Mouse (Mus musculus) heart, adult 11 months (tissue): Measurements from ENCODE around the gene Miox.
A peak's percentile ranks its signal among the peaks of the same experiment; 100 is the strongest.

ENCODE experiments used
- DNase-seq: peaks from one replicate; pipeline ENCODE4 v3.0.0; 2022

Gene Miox

GRCm38 (mm10) chr15:89372536-89372935 is 38.3 kb downstream of the Miox start:
- no peak for DNase-seq

- peak; percentile 99 for DNase-seq
Observed at GRCm38 (mm10) chr15:89373027-89373761, 39.0 kb downstream of the Miox start.

DNA sequence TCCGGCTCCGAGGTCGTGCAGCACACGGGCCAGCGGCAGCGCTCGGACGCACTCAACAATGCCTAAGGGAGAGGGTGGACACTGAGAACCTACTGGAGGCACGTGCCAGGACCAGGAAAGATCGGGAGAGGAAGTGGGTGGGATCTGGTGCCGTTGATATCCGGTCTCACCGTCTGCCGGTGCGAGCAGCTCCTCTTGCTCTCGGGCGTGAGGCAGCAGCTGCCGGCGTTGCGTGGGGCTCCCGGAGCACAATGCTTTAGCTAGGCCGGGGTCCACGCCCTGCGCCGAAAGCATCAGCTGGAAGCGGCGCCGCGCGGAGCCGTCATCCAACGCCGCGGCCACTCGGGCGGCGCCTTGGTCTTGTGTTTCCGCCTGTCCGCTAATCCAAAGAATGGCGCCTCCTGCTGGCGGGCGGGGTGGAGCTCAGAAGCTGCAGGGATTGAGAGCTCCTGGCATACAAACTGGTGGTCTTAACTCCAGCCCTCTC is 39.6 kb downstream of the Miox start, which contains the start of gene Sco2:
Gene Sco2, minus strand, starts transcription at position 85 of the 487 bp plus-strand sequence.
- DNase-seq = peak; percentile 99

DNA sequence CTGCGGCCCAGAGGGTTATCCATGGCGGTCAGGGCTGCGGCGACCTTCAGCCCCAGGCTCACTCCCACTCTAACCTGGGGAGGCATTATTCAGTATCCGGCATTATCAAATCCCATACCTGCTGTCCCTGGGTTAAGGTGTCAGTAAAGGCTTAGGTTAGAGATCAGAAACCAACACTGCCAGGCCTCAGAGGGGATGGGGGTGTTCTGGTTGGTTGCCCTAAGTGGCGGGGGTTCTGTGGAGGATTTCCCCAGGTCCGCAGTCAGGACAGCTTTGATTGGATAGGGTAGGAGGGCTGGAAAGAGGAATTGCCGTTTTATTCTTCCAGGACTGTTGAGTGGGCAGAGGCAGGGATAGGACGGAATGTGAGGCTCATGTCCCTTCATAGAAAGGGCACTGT is 40.1 kb downstream of the Miox start:
- DNase-seq = no peak

- no peak for DNase-seq
Observed at GRCm38 (mm10) chr15:89374801-89375534, 40.8 kb downstream of the Miox start.

- no peak for DNase-seq
Observed at GRCm38 (mm10) chr15:89376040-89376439, 41.8 kb downstream of the Miox start.

DNA sequence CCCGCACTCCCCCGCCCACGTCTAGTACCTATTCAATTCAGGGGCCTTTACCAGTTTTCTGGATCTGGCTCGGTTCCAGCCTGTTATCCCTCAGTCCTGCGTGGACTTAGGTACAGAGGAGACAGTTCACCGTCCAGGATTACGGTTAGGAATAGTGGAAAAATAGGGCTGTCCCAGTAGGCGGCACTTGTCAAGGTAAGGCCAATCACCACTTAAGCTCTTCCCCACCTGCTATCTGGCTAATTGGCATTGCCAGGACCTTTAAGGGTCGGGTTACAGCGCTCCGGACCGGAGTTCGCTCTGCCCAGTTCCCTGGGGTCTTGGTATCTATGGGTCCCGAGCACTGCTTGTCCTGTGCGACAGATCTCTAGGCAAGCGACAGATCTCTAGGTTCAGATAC is 42.8 kb downstream of the Miox start, which contains the start of gene Tymp:
Gene Tymp, minus strand, starts transcription at position 83 of the 400 bp plus-strand sequence.
- DNase-seq = no peak

GRCm38 (mm10) chr15:89377362-89377761 is 43.2 kb downstream of the Miox start:
- DNase-seq = no peak

GRCm38 (mm10) chr15:89377938-89378828 is 44.0 kb downstream of the Miox start:
- DNase-seq = no peak

GRCm38 (mm10) chr15:89378831-89379401 is 44.7 kb downstream of the Miox start, which contains the start of gene Odf3b:
TSS of gene Odf3b (minus strand) at chr15:89379282.
- DNase-seq = peak; percentile 98

DNA sequence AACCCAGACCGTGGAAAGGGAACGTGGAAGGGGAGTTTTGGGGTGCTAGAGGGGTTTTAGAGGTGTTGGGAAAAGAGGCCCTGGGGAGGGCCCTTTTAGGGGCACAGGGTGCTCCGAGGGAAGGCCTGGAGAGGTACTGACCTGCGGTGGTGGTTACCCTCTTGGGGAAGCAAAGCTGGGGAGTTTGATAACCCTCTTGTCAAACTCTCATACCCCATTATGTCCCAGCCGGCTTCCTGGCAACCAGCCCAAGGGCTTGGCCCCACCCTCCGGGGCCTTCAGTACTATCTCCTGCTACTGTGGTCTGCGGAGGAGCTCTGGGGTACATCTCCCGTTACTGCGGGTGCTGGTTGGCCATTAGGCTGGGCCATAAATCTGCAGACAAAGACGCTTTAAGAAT is 45.2 kb downstream of the Miox start:
- DNase-seq = peak; percentile 94

GRCm38 (mm10) chr15:89384617-89385016 is 50.4 kb downstream of the Miox start, which contains the start of gene Klhdc7b:
TSS of gene Klhdc7b (plus strand) at chr15:89384917.
- DNase-seq = no peak
